Mouse (Mus musculus) testis, postnatal 10 days (tissue): ENCODE results near the gene Olfr1109.

Source experiments
- DNase-seq: peaks from one replicate; pipeline ENCODE4 v3.0.0; 2021; ENCODE audit warnings: low spot score

The Olfr1109 gene

GRCm38 (mm10) chr2:87095908-87096307 lies at the start of gene Olfr1109:
Olfr1109 (minus strand) TSS chr2:87096008.
- no peak for DNase-seq

GRCm38 (mm10) chr2:87140200-87140599 lies 44.4 kb upstream of the Olfr1109 start, which contains the start of gene Olfr1110:
Olfr1110 (minus strand) TSS chr2:87140300.
- DNase-seq = no peak

GRCm38 (mm10) chr2:87114467-87114866 lies 18.7 kb upstream of the Olfr1109 start, which contains the start of gene Olfr259:
Olfr259 (minus strand) TSS chr2:87114567.
- no peak for DNase-seq

- DNase-seq = no peak
Observed at GRCm38 (mm10) chr2:87075717-87076116, 20.1 kb downstream of the Olfr1109 start, which contains the start of gene Olfr1107. Olfr1107 (minus strand) TSS chr2:87075817.

- no peak for DNase-seq
Observed at GRCm38 (mm10) chr2:87052173-87052572, 43.6 kb downstream of the Olfr1109 start, which contains the start of gene Olfr1106. Olfr1106 (minus strand) TSS chr2:87052273.
